Mouse (Mus musculus): ENCODE measurements at regions not wholly inside any gene's neighbourhood (a gene's known extent, or its start where the extent isn't known, plus 50 kb on each side); places are given as distances from the start of the nearest gene placed in this dataset.

GRCm38 (mm10) chr12:109951473-109951872, 327.4 kb upstream of the Dio3 start:
- no peaks in the 10 kb centered on the region for H3K36me3 ChIP-seq (replicated peaks in 1 of 2; ENCODE audit: control insufficient read depth in 1 of 2, insufficient read depth in 1 of 2, low read length in 1 of 2)
- no peaks in the 10 kb centered on the region for H3K4me1 ChIP-seq (ENCODE audit: control insufficient read depth in 1 of 2, insufficient read depth in 2 of 2)
- H3K9ac ChIP-seq (ENCODE audit: insufficient read depth, low read depth) = no peak overlapping the region
- peaks cover 91% of the 10 kb centered on the region for H3K9me3 ChIP-seq (replicated peaks; ENCODE audit: low read length)
- no peaks in the 10 kb centered on the region for H3K79me2 ChIP-seq (replicated peaks; ENCODE audit: control insufficient read depth, extremely low read depth, insufficient read depth, poor library complexity, severe bottlenecking)
- no peak overlapping the region for H3K4me2 ChIP-seq (ENCODE audit: insufficient read depth, low read depth, poor library complexity, severe bottlenecking)
- DNase-seq (ENCODE audit: extremely low read depth) = no peak
- no peak overlapping the region for H3K27ac ChIP-seq (ENCODE audit: insufficient read depth, low read depth)
- dilution Hi-C loops (cut with MboI; ENCODE audit: extremely low pct_ligation_motif_present, extremely low pct_unique_long_range_greater_than_20kb, low sequenced_read_pairs) (no loop called here), in situ Hi-C loops (cut with MboI; ENCODE audit: low pct_ligation_motif_present, low pct_unique_long_range_greater_than_20kb, low sequenced_read_pairs) (no loop called here)
- H3K27me3 ChIP-seq (replicated peaks) = no peaks in the 10 kb centered on the region
- TF ChIP-seq MAFK (IDR thresholded peaks at IDR 0.05; ENCODE audit: insufficient replicate concordance, low read length) (no peak), ETS1 (conservative IDR thresholded peaks at IDR 0.05; ENCODE audit: low read depth, low read length) (no peak), ZC3H11A (IDR thresholded peaks at IDR 0.05; ENCODE audit: low read depth, low read length) (no peak), CTCF (conservative IDR thresholded peaks at IDR 0.05 in 1 of 2, IDR thresholded peaks at IDR 0.05 in 1 of 2; ENCODE audit: low read depth in 2 of 2, low read length in 2 of 2) (no peak), PAX5 (IDR thresholded peaks at IDR 0.05; ENCODE audit: low read length) (no peak), IRF4 (IDR thresholded peaks at IDR 0.05; ENCODE audit: low read depth, low read length) (no peak), GABPA (IDR thresholded peaks at IDR 0.05; ENCODE audit: insufficient replicate concordance, low read depth, low read length) (no peak), SMC3 (IDR thresholded peaks at IDR 0.05; ENCODE audit: low read depth, low read length) (no peak), USF1 (IDR thresholded peaks at IDR 0.05; ENCODE audit: low read depth, low read length) (no peak), NRF1 (IDR thresholded peaks at IDR 0.05; ENCODE audit: low read depth, low read length) (no peak), ZKSCAN1 (IDR thresholded peaks at IDR 0.05; ENCODE audit: borderline replicate concordance, low read depth, low read length) (no peak)
- peak overlapping the region in 1 of 3 experiments; percentile 5 for H3K4me3 ChIP-seq (replicated peaks in 1 of 3; ENCODE audit: low read depth in 2 of 3, low read length in 2 of 3, poor library complexity in 1 of 3)

DNA sequence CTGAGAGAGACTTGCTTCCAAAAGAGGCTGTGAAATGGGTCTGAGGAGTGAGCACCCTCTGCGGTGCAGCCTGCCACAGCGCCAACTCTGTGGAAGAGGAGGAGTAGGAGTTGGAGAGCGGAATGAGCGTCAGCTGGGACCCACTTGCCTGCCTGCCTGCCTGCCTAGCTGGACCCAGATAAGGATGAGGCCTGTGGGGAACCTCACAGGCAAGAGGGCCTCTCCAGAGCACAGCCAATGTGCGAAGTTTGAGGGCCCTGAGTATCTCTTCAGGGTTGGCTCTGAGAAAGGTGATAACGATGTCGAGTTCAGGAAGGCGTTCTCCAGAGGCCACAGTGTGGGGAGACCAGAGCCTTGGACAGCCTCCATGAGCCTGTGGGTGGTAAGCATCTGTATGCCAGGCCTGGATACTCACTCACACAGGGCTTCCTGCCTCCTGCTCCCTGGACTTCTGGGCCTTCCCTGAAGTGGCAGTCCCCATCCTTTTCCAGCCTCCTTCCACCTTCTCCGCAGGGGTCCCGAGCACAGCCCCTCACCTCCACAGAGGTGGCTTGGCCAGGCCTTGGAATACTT, 326.9 kb upstream of the Dio3 start:
- H3K27me3 ChIP-seq (replicated peaks) = no peaks in the 10 kb centered on the region
- peaks cover 91% of the 10 kb centered on the region for H3K9me3 ChIP-seq (replicated peaks; ENCODE audit: low read length)
- H3K27ac ChIP-seq (ENCODE audit: insufficient read depth, low read depth) = no peak overlapping the region
- TF ChIP-seq JUND (conservative IDR thresholded peaks at IDR 0.05; ENCODE audit: low read depth, low read length) (no peak), ZMIZ1 (IDR thresholded peaks at IDR 0.05; ENCODE audit: low read depth, low read length) (no peak), JUN (IDR thresholded peaks at IDR 0.05; ENCODE audit: insufficient read depth, low read depth, low read length) (no peak), ZKSCAN1 (IDR thresholded peaks at IDR 0.05; ENCODE audit: borderline replicate concordance, low read depth, low read length) (no peak), POLR2A (IDR thresholded peaks at IDR 0.05; ENCODE audit: low read depth, low read length) (no peak), ELF1 (IDR thresholded peaks at IDR 0.05; ENCODE audit: low read depth, low read length) (no peak), ZNF384 (IDR thresholded peaks at IDR 0.05; ENCODE audit: low read depth, low read length) (no peak), SMC3 (IDR thresholded peaks at IDR 0.05; ENCODE audit: low read depth, low read length) (no peak), MYC (IDR thresholded peaks at IDR 0.05; ENCODE audit: low read depth, low read length) (no peak), MAZ (IDR thresholded peaks at IDR 0.05; ENCODE audit: low read depth, low read length) (no peak), GABPA (IDR thresholded peaks at IDR 0.05; ENCODE audit: insufficient replicate concordance, low read depth, low read length) (no peak), BHLHE40 (IDR thresholded peaks at IDR 0.05; ENCODE audit: low read depth, low read length) (no peak), POLR2AphosphoS2 (IDR thresholded peaks at IDR 0.05; ENCODE audit: low read depth, low read length) (no peak), TBP (conservative IDR thresholded peaks at IDR 0.05; ENCODE audit: low read depth, low read length) (no peak), TCF12 (IDR thresholded peaks at IDR 0.05; ENCODE audit: low read depth, low read length) (no peak), IRF4 (IDR thresholded peaks at IDR 0.05; ENCODE audit: low read depth, low read length) (no peak), PAX5 (IDR thresholded peaks at IDR 0.05; ENCODE audit: low read length) (no peak)
- no peak overlapping the region for H3K9ac ChIP-seq (ENCODE audit: insufficient read depth, low read depth)
- H3K4me3 ChIP-seq (replicated peaks in 1 of 3; ENCODE audit: low read depth in 2 of 3, low read length in 2 of 3, poor library complexity in 1 of 3) = peak overlapping the region in 1 of 3 experiments; percentile 5
- no peak for DNase-seq (ENCODE audit: extremely low read depth)
- dilution Hi-C loops (cut with MboI; ENCODE audit: extremely low pct_ligation_motif_present, extremely low pct_unique_long_range_greater_than_20kb, low sequenced_read_pairs) = no loop called here
- in situ Hi-C loops (cut with MboI; ENCODE audit: low pct_ligation_motif_present, low pct_unique_long_range_greater_than_20kb, low sequenced_read_pairs) = no loop called here
- H3K36me3 ChIP-seq (replicated peaks in 1 of 2; ENCODE audit: control insufficient read depth in 1 of 2, insufficient read depth in 1 of 2, low read length in 1 of 2) = no peaks in the 10 kb centered on the region
- H3K4me2 ChIP-seq (ENCODE audit: insufficient read depth, low read depth, poor library complexity, severe bottlenecking) = no peak overlapping the region
- no peaks in the 10 kb centered on the region for H3K79me2 ChIP-seq (replicated peaks; ENCODE audit: control insufficient read depth, extremely low read depth, insufficient read depth, poor library complexity, severe bottlenecking)
- H3K4me1 ChIP-seq (ENCODE audit: control insufficient read depth in 1 of 2, insufficient read depth in 2 of 2) = no peaks in the 10 kb centered on the region

Data from CH12.LX (cell line).